Mouse (Mus musculus) neural tube, embryonic 15.5 days (tissue): Measurements from ENCODE around the gene Cap1. TPM values are rescaled to one million over a fixed set of nuclear protein-coding genes. Genes with fewer than 3 reads are reported as not detected.
A peak's percentile ranks its signal among the peaks of the same experiment; 100 is the strongest.

Source experiments
- ATAC-seq: fragments of 200-750 bp; cut with Nextera tagmentation; 2 replicates; pipeline ENCODE4 v1.8.0; 2017; ENCODE audit warnings: mild to moderate bottlenecking, moderate TSS enrichment, moderate library complexity; ENCODE audit not compliant: low FRiP score
- H3K27ac ChIP-seq: fragments of 300-500 bp; sonication (generic); replicated peaks from 2 replicates; pipeline ENCODE4 v1.5.1; 2015; ENCODE audit warnings: mild to moderate bottlenecking, inconsistent platforms
- H3K27me3 ChIP-seq: fragments of 300-500 bp; sonication (generic); replicated peaks from 2 replicates; pipeline ENCODE4 v1.6.1; 2015; ENCODE audit warnings: inconsistent platforms
- H3K36me3 ChIP-seq: fragments of 300-500 bp; sonication (generic); 2 replicates; pipeline ENCODE4 v1.6.1; 2015; ENCODE audit warnings: inconsistent platforms
- H3K4me1 ChIP-seq: fragments of 300-500 bp; sonication (generic); 2 replicates; pipeline ENCODE4 v1.6.1; 2015; ENCODE audit warnings: inconsistent platforms
- H3K4me2 ChIP-seq: fragments of 300-500 bp; sonication (generic); 2 replicates; pipeline ENCODE4 v1.6.1; 2015; ENCODE audit warnings: inconsistent platforms, mild to moderate bottlenecking, moderate library complexity
- H3K4me3 ChIP-seq: fragments of 300-500 bp; sonication (generic); replicated peaks from 2 replicates; pipeline ENCODE4 v1.5.1; 2015; ENCODE audit warnings: mild to moderate bottlenecking, inconsistent platforms
- H3K9ac ChIP-seq: fragments of 300-500 bp; sonication (generic); replicated peaks from 2 replicates; pipeline ENCODE4 v1.6.1; 2015; ENCODE audit warnings: mild to moderate bottlenecking, inconsistent platforms
- H3K9me3 ChIP-seq: fragments of 300-500 bp; sonication (generic); replicated peaks from 2 replicates; pipeline ENCODE4 v1.6.1; 2016; ENCODE audit warnings: inconsistent platforms
- WGBS: fragments of 180-500 bp; shearing (Covaris S2); methylation state at CpG from one replicate; pipeline ENCODE4 v1.1.7; 2015; ENCODE audit warnings: mixed read lengths; 5-methylcytosine and 5-hydroxymethylcytosine counted together
- polyA plus RNA-seq: library from polyadenylated mRNA; unstranded; fragments of >200 nt; fragmentation: Nextera tagmentation; extraction: Ambion mirVana; gene quantifications from 2 replicates; pipeline ENCODE4 v1.2.1, GENCODE M21; 2015

Gene Cap1
- polyA plus RNA-seq, 1 experiment from 2014 or later, result 73.5 TPM

DNA sequence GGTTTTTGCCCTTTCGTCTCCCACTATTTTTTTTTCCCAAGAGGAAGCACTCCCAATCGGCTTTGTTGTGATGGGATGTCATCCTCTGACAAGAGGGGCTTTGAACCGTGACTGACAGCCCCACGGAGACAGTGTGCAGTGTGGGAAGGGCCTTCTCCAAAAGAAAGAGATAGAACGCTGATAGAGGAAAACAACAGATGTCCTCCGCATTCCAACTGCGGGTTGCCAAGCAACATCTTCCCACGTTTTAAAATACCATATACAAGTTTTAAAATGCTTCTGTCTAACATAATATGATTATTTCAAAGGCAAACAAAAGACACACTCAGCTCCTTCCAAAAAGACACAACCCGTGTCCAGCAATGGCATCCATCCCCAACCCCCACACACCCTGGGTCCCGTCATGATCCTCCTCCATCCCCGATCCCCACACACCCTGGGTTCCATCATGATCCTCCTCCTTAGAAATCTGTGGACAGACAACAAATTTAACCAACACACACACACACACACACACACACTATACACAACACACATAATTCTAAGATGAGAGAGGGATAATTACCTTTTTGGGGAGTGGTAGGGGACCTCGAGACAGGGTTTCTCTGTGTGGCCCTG is 23.8 kb upstream of the Cap1 start:
- no peak overlapping the region for H3K4me3 ChIP-seq
- H3K27ac ChIP-seq, result no peak overlapping the region
- no peaks in the 10 kb centered on the region for H3K36me3 ChIP-seq
- H3K4me2 ChIP-seq, result peak overlapping the region; percentile 6; the same call in 1 of the 2 replicates
- no peaks in the 10 kb centered on the region for H3K27me3 ChIP-seq
- WGBS, result 42% methylated on average over 12 of the region's 12 CpGs
- no peaks in the 10 kb centered on the region for H3K9me3 ChIP-seq
- ATAC-seq, result no peak
- H3K9ac ChIP-seq, result no peak overlapping the region
- no peaks in the 10 kb centered on the region for H3K4me1 ChIP-seq

DNA sequence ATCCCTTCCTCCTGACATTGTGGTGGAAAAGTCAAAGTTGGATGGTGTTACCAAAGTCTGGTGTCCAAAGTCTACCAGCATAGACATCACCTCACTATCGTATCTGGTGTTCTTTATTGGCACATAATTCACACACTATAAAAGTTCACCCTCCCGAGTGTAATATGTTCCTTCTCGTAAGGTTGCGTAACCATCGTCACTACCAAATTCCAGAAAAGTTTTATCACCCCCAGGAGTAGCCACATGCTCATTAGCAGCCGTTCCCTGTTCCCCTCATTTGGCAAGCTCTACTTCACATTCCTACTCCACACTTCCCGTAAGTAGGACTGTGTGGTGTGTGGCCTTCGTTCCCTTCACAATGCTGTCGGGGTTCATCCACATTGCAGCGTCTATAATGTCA is 19.5 kb upstream of the Cap1 start:
- no peaks in the 10 kb centered on the region for H3K9me3 ChIP-seq
- no peak overlapping the region for H3K27ac ChIP-seq
- ATAC-seq, result no peak
- WGBS, result 62% methylated on average over 10 of the region's 10 CpGs
- H3K27me3 ChIP-seq, result no peaks in the 10 kb centered on the region
- no peak overlapping the region for H3K4me2 ChIP-seq
- H3K4me1 ChIP-seq, result no peaks in the 10 kb centered on the region
- H3K4me3 ChIP-seq, result no peak overlapping the region
- no peaks in the 10 kb centered on the region for H3K36me3 ChIP-seq
- H3K9ac ChIP-seq, result no peak overlapping the region

DNA sequence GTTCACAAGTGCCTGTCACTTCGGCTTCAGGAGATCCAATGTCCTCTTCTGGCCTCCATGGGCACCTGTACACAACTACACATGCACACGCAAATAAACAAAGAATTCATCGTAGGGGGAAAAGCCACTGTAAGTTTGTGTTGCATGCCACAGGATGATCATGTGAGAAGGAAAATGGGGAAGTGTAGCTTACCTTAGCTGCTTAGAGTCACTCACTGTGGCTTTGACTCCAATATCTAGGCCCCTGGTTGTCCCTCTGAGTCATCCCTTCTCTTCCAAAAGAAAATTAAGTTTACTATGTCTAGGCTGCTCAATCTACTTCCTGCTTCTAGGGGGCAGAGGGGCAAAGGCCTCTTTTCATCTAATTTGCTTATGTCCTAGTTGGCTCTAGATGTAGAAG is 17.9 kb upstream of the Cap1 start:
- no peak overlapping the region for H3K4me2 ChIP-seq
- no peaks in the 10 kb centered on the region for H3K4me1 ChIP-seq
- no peak overlapping the region for H3K9ac ChIP-seq
- H3K36me3 ChIP-seq, result no peaks in the 10 kb centered on the region
- H3K27ac ChIP-seq, result no peak overlapping the region
- H3K27me3 ChIP-seq, result no peaks in the 10 kb centered on the region
- no peak overlapping the region for H3K4me3 ChIP-seq
- ATAC-seq, result no peak
- WGBS, result 95% methylated on average over 3 of the region's 3 CpGs
- H3K9me3 ChIP-seq, result no peaks in the 10 kb centered on the region

DNA sequence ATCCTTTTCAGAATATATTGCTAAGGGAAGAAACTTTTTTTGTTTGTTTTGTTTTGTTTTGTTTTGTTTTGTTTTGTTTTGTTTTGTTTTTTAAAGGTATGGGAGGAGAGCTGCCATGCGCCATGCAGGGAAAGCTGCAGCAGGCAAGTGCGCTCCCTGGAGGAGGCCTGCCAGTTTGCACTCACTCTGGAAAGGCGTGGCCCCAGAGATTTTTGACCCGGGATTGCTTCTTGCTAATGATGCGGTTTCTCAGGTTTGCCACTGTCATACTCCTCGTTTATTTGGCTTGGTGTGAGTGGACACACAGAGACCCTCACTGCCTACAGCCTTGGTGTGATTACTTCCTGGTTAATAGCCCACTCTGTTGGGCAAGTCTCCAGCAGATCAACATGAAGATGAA is 16.3 kb upstream of the Cap1 start:
- no peaks in the 10 kb centered on the region for H3K4me1 ChIP-seq
- no peaks in the 10 kb centered on the region for H3K27me3 ChIP-seq
- no peak overlapping the region for H3K9ac ChIP-seq
- 31% methylated on average over 6 of the region's 6 CpGs for WGBS
- no peak overlapping the region for H3K4me3 ChIP-seq
- no peak overlapping the region for H3K4me2 ChIP-seq
- H3K36me3 ChIP-seq, result no peaks in the 10 kb centered on the region
- ATAC-seq, result no peak
- no peaks in the 10 kb centered on the region for H3K9me3 ChIP-seq
- no peak overlapping the region for H3K27ac ChIP-seq

DNA sequence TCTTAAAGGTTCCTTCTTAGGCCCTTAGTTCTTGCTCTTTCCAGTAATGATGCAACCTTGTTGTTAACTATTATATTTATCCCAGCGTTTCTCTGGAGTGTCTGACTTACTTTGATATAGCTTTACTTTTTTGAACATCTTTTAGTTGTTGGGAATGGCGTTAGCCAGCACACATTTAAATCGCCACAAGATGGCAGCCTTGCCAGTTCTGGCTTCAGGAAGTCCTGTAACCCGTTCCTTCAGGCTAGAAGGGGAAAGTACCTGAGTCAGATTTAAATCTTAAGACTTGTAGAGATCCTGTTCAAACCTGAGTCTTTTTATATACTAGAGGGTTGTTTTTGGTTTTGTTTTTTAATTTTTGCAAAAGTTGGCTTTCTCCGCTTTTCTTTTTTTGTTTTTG is 12.5 kb upstream of the Cap1 start:
- WGBS, result 16% methylated on average over 5 of the region's 5 CpGs
- no peak overlapping the region for H3K4me2 ChIP-seq
- H3K4me3 ChIP-seq, result no peak overlapping the region
- no peaks in the 10 kb centered on the region for H3K27me3 ChIP-seq
- no peak overlapping the region for H3K9ac ChIP-seq
- no peak overlapping the region for H3K27ac ChIP-seq
- H3K4me1 ChIP-seq, result no peaks in the 10 kb centered on the region
- H3K36me3 ChIP-seq, result no peaks in the 10 kb centered on the region
- no peaks in the 10 kb centered on the region for H3K9me3 ChIP-seq
- ATAC-seq, result no peak

DNA sequence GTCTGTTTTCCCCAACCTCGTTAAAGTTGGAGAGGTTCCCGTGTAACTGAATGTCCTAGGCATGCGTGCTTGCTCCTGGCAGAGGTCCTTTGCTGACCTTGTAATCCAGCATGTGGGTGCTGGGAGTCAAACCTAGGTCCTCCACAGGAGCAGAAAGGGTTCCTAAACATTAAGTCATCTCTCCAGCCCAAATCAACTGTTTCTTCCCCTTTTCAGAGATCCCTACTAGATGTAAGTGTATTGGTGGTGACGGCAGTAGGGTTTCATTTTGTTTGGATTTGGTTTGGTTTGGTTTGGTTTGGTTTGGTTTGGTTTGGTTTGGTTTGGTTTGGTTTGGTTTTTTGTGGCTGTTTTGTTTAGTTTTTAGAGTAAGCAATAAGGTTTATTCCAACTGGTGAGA is 11.9 kb upstream of the Cap1 start:
- WGBS, result 90% methylated on average over 4 of the region's 4 CpGs

DNA sequence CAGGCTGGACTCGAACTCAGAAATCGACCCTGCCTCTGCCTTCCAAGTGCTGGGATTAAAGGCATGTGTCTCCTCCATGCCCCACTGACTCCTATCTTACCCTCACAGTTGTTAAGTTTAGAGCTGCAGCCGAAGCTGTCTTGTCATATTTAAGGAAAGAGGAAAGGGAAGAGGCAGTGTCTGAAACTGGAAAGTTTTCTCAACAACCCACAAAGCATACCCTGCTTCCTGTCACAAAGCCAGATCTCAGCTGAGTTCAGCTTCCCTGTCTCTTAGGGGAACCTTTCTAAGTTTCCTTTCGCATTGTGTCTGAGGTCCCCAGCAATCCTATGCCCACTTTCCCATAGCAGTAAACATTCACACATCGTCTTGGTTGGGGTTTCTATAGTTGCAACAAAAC is 6.3 kb upstream of the Cap1 start:
- 85% methylated on average over 5 of the region's 5 CpGs for whole genome bisulfite sequencing
- H3K36me3 ChIP-seq, result no peaks in the 10 kb centered on the region
- H3K4me2 ChIP-seq, result no peak overlapping the region
- H3K9me3 ChIP-seq, result no peaks in the 10 kb centered on the region
- ATAC-seq, result no peak
- no peaks in the 10 kb centered on the region for H3K27me3 ChIP-seq
- H3K4me3 ChIP-seq, result no peak overlapping the region
- peaks cover 14% of the 10 kb centered on the region for H3K4me1 ChIP-seq
- H3K27ac ChIP-seq, result peak overlapping the region; percentile 4; the same call in 1 of the 2 replicates
- H3K9ac ChIP-seq, result no peak overlapping the region

More for the DNA sequence above, 11.9 kb upstream of the Cap1 start:
- H3K27ac ChIP-seq, result no peak overlapping the region
- H3K4me1 ChIP-seq, result no peaks in the 10 kb centered on the region
- no peak for ATAC-seq
- no peaks in the 10 kb centered on the region for H3K9me3 ChIP-seq
- no peak overlapping the region for H3K4me3 ChIP-seq
- no peak overlapping the region for H3K9ac ChIP-seq
- no peaks in the 10 kb centered on the region for H3K36me3 ChIP-seq
- H3K4me2 ChIP-seq, result no peak overlapping the region
- H3K27me3 ChIP-seq, result no peaks in the 10 kb centered on the region

DNA sequence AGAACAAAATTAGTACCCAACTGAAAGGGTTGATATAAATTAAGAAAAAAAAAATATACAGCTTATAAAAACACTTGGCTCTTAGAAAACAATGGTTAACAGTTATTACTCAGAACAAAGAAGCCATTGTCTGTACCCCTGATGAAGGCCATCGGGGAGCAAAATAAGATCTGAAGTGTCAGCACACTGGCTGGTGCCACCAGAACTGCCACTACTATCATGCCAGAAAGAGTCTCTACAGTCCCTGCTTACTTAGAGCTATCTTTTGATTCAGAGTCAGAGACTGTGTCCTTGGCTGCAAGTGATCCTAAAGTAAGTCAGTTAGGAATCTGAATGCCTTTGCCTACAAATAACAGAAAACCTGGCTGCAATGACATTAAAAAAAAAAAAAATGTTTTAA is 5.7 kb upstream of the Cap1 start:
- no peak overlapping the region for H3K4me3 ChIP-seq
- H3K27me3 ChIP-seq, result no peaks in the 10 kb centered on the region
- H3K4me1 ChIP-seq, result peaks cover 18% of the 10 kb centered on the region
- H3K27ac ChIP-seq, result peak overlapping the region; percentile 4; the same call in 1 of the 2 replicates
- no peaks in the 10 kb centered on the region for H3K9me3 ChIP-seq
- no peak overlapping the region for H3K9ac ChIP-seq
- WGBS, result 16% methylated on average over 1 of the region's 1 CpGs
- H3K4me2 ChIP-seq, result no peak overlapping the region
- H3K36me3 ChIP-seq, result no peaks in the 10 kb centered on the region
- ATAC-seq, result no peak

DNA sequence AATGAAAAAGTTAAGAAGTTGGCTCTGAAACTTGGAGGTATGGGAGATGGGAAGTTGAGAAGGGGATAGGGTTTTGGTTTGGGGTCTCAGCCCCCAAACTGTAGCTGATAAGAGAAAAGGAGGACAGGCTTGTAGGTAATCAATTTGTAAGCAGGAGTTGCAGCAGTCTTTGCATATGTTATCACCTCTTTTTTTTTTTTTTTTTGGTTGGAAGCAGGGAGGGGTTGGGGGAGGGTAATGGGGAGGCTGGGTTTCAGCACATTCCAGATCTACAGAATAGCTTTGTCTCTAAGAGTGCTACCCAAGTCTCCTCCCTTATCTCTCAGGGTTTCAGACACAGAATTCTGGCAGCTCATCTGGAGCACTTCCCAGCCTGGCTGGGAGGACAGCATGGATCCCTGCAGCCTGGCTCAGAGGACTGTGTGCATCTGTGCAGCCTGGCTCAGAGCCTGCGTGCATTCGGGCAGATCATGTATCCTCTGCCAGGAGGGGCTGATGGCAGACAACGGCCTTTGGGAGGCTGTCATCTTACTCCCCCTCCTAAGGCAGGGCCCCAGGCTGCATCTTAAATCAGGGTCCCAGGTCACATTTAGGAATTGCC is 5.1 kb upstream of the Cap1 start:
- no peaks in the 10 kb centered on the region for H3K36me3 ChIP-seq
- no peak overlapping the region for H3K4me2 ChIP-seq
- H3K9ac ChIP-seq, result no peak overlapping the region
- no peak overlapping the region for H3K4me3 ChIP-seq
- H3K27me3 ChIP-seq, result no peaks in the 10 kb centered on the region
- H3K27ac ChIP-seq, result peak overlapping the region; percentile 4
- H3K9me3 ChIP-seq, result no peaks in the 10 kb centered on the region
- H3K4me1 ChIP-seq, result peaks cover 18% of the 10 kb centered on the region
- 13% methylated on average over 3 of the region's 3 CpGs for WGBS
- peak; percentile 26; the same call in 1 of the 2 replicates for ATAC-seq

DNA sequence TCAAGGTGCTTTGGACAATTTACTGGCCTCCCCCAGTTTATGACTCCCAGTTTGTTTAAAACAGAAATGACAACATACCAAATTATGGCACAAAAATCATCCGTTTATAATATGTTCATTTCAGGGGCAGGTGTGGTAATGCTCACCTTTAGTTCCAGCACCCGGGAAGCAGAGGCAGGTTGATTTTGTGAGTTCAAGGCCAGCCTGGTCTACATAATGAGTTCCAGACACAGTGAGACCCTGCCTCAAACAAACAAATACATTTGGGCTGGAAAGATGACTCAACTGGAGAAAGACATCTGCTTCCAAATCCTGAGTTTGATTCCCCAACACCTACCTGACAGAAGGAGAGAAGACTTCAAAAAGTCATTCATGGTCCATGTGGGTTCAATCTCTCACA is 1.5 kb upstream of the Cap1 start:
- WGBS, result 76% methylated on average over 2 of the region's 2 CpGs
- H3K4me3 ChIP-seq, result peak overlapping the region; percentile 94

DNA sequence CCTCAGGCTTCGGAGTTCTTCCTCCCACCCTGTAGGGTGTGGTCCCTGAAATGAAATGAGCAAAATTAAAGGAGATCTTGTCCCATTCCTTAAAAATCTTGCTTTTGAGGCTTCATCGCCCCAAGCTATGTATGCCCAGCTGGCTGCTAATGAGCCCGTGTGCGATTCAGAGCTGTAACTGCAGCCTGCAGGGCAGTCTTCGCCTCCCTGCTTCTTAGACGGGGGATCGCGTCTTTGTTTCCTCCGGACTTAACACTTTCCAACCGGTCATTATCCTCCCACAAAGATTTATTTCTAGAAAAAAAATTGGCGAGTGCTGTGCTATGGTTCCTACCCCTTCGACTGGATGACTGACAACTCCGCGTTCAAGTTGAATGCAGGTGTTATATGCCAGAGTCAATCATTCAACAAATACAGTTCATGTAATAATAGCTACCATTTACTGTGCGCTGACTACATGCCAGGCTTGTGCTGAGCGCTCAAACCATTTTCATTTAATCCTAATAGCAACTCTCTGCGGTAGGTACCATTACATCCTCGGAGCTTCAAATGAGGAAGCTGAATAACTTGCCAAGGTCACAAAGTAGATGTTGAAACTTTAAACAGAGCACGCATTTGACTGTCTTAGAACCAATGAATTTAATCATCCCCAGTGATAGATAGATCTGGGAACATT is 861 bp upstream of the Cap1 start:
- ATAC-seq, result peak; percentile 0; the same call in 1 of the 2 replicates
- H3K36me3 ChIP-seq, result no peaks in the 10 kb centered on the region
- H3K4me3 ChIP-seq, result peak overlapping the region; percentile 94
- no peaks in the 10 kb centered on the region for H3K27me3 ChIP-seq
- peaks cover 48% of the 10 kb centered on the region for H3K4me1 ChIP-seq
- WGBS, result 2% methylated on average over 19 of the region's 19 CpGs
- H3K27ac ChIP-seq, result peak overlapping the region; percentile 99
- H3K9me3 ChIP-seq, result no peaks in the 10 kb centered on the region
- H3K9ac ChIP-seq, result peak overlapping the region; percentile 83
- peak overlapping the region; percentile 89 for H3K4me2 ChIP-seq

More for the DNA sequence above, 1.5 kb upstream of the Cap1 start:
- H3K4me1 ChIP-seq, result peaks cover 45% of the 10 kb centered on the region
- H3K27ac ChIP-seq, result peak overlapping the region; percentile 99
- H3K4me2 ChIP-seq, result peak overlapping the region; percentile 89
- H3K27me3 ChIP-seq, result no peaks in the 10 kb centered on the region
- peak overlapping the region; percentile 83 for H3K9ac ChIP-seq
- no peaks in the 10 kb centered on the region for H3K9me3 ChIP-seq
- no peak for ATAC-seq
- no peaks in the 10 kb centered on the region for H3K36me3 ChIP-seq
